ENCODE assay signal across 8 mouse cellular contexts in genomic region chrX:11621045-11621763, GRCm38 (mm10).
DNase-seq lines count a peak whose midpoint lies in the region; ATAC-seq and TF ChIP-seq lines count a peak whose summit lies in the region.
"Had no signal": no experiment of that assay in that cellular context is flagged by ENCODE, and none has a peak within 500 bp of the region (broad histone marks: within the 10 kb centered on the region; RNA-seq: fewer than 3 reads in every experiment).

No protein-coding gene starts in this region.

- no peaks in the 10 kb centered on the region; the same call in 1 of the 2 replicates for H3K27me3 ChIP-seq in lung, embryonic 15.5 days
- no peaks in the 10 kb centered on the region for H3K27me3 ChIP-seq in thymus, adult 2 months (ENCODE audit: control insufficient read depth, insufficient read depth, low read length)
- H3K27me3 ChIP-seq: limb, embryonic 15.5 days had no signal

- 0 out of 2 replicates have a peak overlapping the region, but pooled peaks have one; percentile 19 for H3K27ac ChIP-seq in lung, embryonic 15.5 days
- H3K27ac ChIP-seq in thymus, adult 2 months (ENCODE audit: control insufficient read depth, insufficient read depth, low read length): no peak overlapping the region
- H3K27ac ChIP-seq: limb, embryonic 15.5 days had no signal

- H3K4me3 ChIP-seq in lung, embryonic 15.5 days: no peak overlapping the region
- no peak overlapping the region for H3K4me3 ChIP-seq in thymus, adult 2 months (ENCODE audit: control insufficient read depth, insufficient read depth, low read length)
- H3K4me3 ChIP-seq: limb, embryonic 15.5 days had no signal

- peak overlapping the region; percentile 10 for H3K4me2 ChIP-seq in lung, embryonic 15.5 days
- H3K4me2 ChIP-seq: limb, embryonic 15.5 days had no signal

- no peaks in the 10 kb centered on the region for H3K9me3 ChIP-seq in lung, embryonic 15.5 days
- H3K9me3 ChIP-seq: limb, embryonic 15.5 days had no signal

- WGBS in lung, embryonic 15.5 days: 42% methylated on average over 19 of the region's 19 CpGs
- 84% methylated on average over 19 of the region's 19 CpGs for WGBS in thymus, adult 2 months

- DNase-seq in Muller cell, postnatal 12 days (ENCODE audit: inconsistent ontology term): peak; percentile 65
- peak; percentile 71 for DNase-seq in adrenal gland, adult 2 months
- DNase-seq in gastrocnemius, postnatal 10 days: peak; percentile 52
- peak; percentile 11 to 17 for DNase-seq in kidney, adult 8-10 months
- DNase-seq in right cerebral cortex, postnatal 36 days (ENCODE audit: low spot score in 2 of 2): peak; percentile 49 to 52
- DNase-seq in thymus, adult 2 months: no peak

- no peak for TF ChIP-seq CTCF in thymus, adult 2 months (IDR thresholded peaks at IDR 0.05; ENCODE audit: borderline replicate concordance, control insufficient read depth, extremely low read depth, insufficient read depth, low read length, poor library complexity)

- H3K36me3 ChIP-seq in lung, embryonic 15.5 days: no peaks in the 10 kb centered on the region
- no peaks in the 10 kb centered on the region for H3K36me3 ChIP-seq in thymus, adult 2 months (ENCODE audit: control insufficient read depth, insufficient read depth, low read length)
- H3K36me3 ChIP-seq: limb, embryonic 15.5 days had no signal

- TF ChIP-seq POLR2A in thymus, adult 2 months (IDR thresholded peaks at IDR 0.05; ENCODE audit: control insufficient read depth, extremely low read depth, insufficient read depth, low read length, poor library complexity): no peak

- peak; percentile 74; the same call in 1 of the 2 replicates for ATAC-seq in lung, embryonic 15.5 days (ENCODE audit: borderline replicate concordance, extremely low read depth, low FRiP score, low TSS enrichment)

- no peak overlapping the region for H3K9ac ChIP-seq in lung, embryonic 15.5 days
- H3K9ac ChIP-seq: limb, embryonic 15.5 days had no signal

- no peaks in the 10 kb centered on the region for H3K4me1 ChIP-seq in lung, embryonic 15.5 days
- H3K4me1 ChIP-seq in thymus, adult 2 months (replicated peaks; ENCODE audit: control insufficient read depth, insufficient read depth, low read length): no peaks in the 10 kb centered on the region
